12 mouse cellular contexts compared by ENCODE assay signal in genomic region chr9:25527359-25528038, GRCm38 (mm10). TPM values are rescaled to one million over a fixed set of nuclear protein-coding genes. Genes with fewer than 3 reads are reported as not detected.
DNase-seq lines count a peak whose midpoint lies in the region; ATAC-seq and TF ChIP-seq lines count a peak whose summit lies in the region.
"Had no signal": no experiment of that assay in that cellular context is flagged by ENCODE, and none has a peak within 500 bp of the region (broad histone marks: within the 10 kb centered on the region; RNA-seq: fewer than 3 reads in every experiment).

No protein-coding gene starts in this region.

- H3K4me2 ChIP-seq in heart, embryonic 13.5 days = peak overlapping the region; percentile 38
- no peak overlapping the region for H3K4me2 ChIP-seq in stomach, embryonic 14.5 days (replicated peaks; ENCODE audit: low read depth, low read length)
- no peak overlapping the region for H3K4me2 ChIP-seq in stomach, postnatal 0 days (replicated peaks; ENCODE audit: low read depth)
- no peak overlapping the region for H3K4me2 ChIP-seq in forebrain, embryonic 14.5 days (ENCODE audit: low read length)
- H3K4me2 ChIP-seq in stomach, embryonic 16.5 days (ENCODE audit: low read depth, low read length) = no peak overlapping the region

- 44% methylated on average over 7 of the region's 7 CpGs for WGBS in heart, embryonic 13.5 days
- 50% methylated on average over 7 of the region's 7 CpGs for WGBS in stomach, embryonic 14.5 days
- WGBS in stomach, postnatal 0 days = 62% methylated on average over 7 of the region's 7 CpGs
- WGBS in forebrain, embryonic 14.5 days = 59% methylated on average over 7 of the region's 7 CpGs
- WGBS in stomach, embryonic 16.5 days = 50% methylated on average over 7 of the region's 7 CpGs

- ATAC-seq in heart, embryonic 13.5 days (ENCODE audit: extremely low read depth, insufficient number of reproducible peaks, low FRiP score, low TSS enrichment) = peak; percentile 35; the same call in 1 of the 2 replicates
- ATAC-seq in stomach, embryonic 14.5 days (ENCODE audit: insufficient number of reproducible peaks, insufficient read depth, low FRiP score, low read depth) = peak; percentile 24; the same call in 1 of the 2 replicates
- ATAC-seq in stomach, postnatal 0 days (ENCODE audit: low FRiP score, low TSS enrichment) = no peak
- peak; percentile 14; the same call in 1 of the 2 replicates for ATAC-seq in forebrain, embryonic 14.5 days
- ATAC-seq in stomach, embryonic 16.5 days (ENCODE audit: insufficient read depth, low FRiP score) = no peak
- ATAC-seq: intestine, postnatal 0 days had no signal

- intact Hi-C loops in heart, postnatal 14 days (cut with DNase I) = no loop called here

- no peaks in the 10 kb centered on the region for H3K9me3 ChIP-seq in heart, embryonic 13.5 days
- H3K9me3 ChIP-seq in stomach, embryonic 14.5 days (ENCODE audit: control insufficient read depth, low read depth, low read length) = no peaks in the 10 kb centered on the region
- no peaks in the 10 kb centered on the region for H3K9me3 ChIP-seq in stomach, postnatal 0 days (ENCODE audit: control insufficient read depth, low read length)
- no peaks in the 10 kb centered on the region for H3K9me3 ChIP-seq in forebrain, embryonic 14.5 days (replicated peaks; ENCODE audit: control insufficient read depth, low read length)
- H3K9me3 ChIP-seq in stomach, embryonic 16.5 days (replicated peaks; ENCODE audit: control insufficient read depth, low read length) = no peaks in the 10 kb centered on the region

- H3K27me3 ChIP-seq in heart, embryonic 13.5 days (replicated peaks) = no peaks in the 10 kb centered on the region
- no peaks in the 10 kb centered on the region for H3K27me3 ChIP-seq in stomach, embryonic 14.5 days (ENCODE audit: control insufficient read depth, insufficient read depth, low read length)
- H3K27me3 ChIP-seq in stomach, postnatal 0 days (ENCODE audit: control insufficient read depth, insufficient read depth, low read length) = no peaks in the 10 kb centered on the region
- no peaks in the 10 kb centered on the region for H3K27me3 ChIP-seq in forebrain, embryonic 14.5 days (replicated peaks; ENCODE audit: control insufficient read depth, insufficient read depth, low read length)
- no peaks in the 10 kb centered on the region for H3K27me3 ChIP-seq in stomach, embryonic 16.5 days (ENCODE audit: control insufficient read depth, insufficient read depth, low read length)
- H3K27me3 ChIP-seq: megakaryocyte, embryonic 14.5 days had no signal

- H3K4me1 ChIP-seq in heart, embryonic 13.5 days = peaks cover 44% of the 10 kb centered on the region
- H3K4me1 ChIP-seq in stomach, embryonic 14.5 days (ENCODE audit: control insufficient read depth, insufficient read depth, low read length) = peaks cover 9% of the 10 kb centered on the region; the same call in 1 of the 2 replicates
- H3K4me1 ChIP-seq in stomach, postnatal 0 days (replicated peaks; ENCODE audit: control insufficient read depth, insufficient read depth) = no peaks in the 10 kb centered on the region
- H3K4me1 ChIP-seq in forebrain, embryonic 14.5 days (ENCODE audit: control insufficient read depth, insufficient read depth, low read length) = peaks cover 9% of the 10 kb centered on the region
- peaks cover 15% of the 10 kb centered on the region for H3K4me1 ChIP-seq in stomach, embryonic 16.5 days (ENCODE audit: control insufficient read depth, insufficient read depth, low read length)
- H3K4me1 ChIP-seq: megakaryocyte, embryonic 14.5 days had no signal

- no peak for TF ChIP-seq CTCF in stomach, postnatal 0 days (IDR thresholded peaks at IDR 0.05; ENCODE audit: low read depth)

- peak overlapping the region; percentile 95 for H3K27ac ChIP-seq in heart, embryonic 13.5 days (replicated peaks)
- H3K27ac ChIP-seq in stomach, embryonic 14.5 days (ENCODE audit: low read length) = no peak overlapping the region
- no peak overlapping the region for H3K27ac ChIP-seq in stomach, postnatal 0 days (replicated peaks)
- 0 out of 2 replicates have a peak overlapping the region, but pooled peaks have one; percentile 2 for H3K27ac ChIP-seq in forebrain, embryonic 14.5 days (ENCODE audit: low read depth, low read length)
- peak overlapping the region; percentile 37 for H3K27ac ChIP-seq in stomach, embryonic 16.5 days (ENCODE audit: low read length)

- no peak for TF ChIP-seq EP300 in stomach, postnatal 0 days (optimal IDR thresholded peaks at IDR 0.05)

- no peaks in the 10 kb centered on the region for H3K36me3 ChIP-seq in heart, embryonic 13.5 days
- H3K36me3 ChIP-seq in stomach, embryonic 14.5 days (ENCODE audit: control insufficient read depth, insufficient read depth, low read length) = no peaks in the 10 kb centered on the region
- H3K36me3 ChIP-seq in stomach, postnatal 0 days (ENCODE audit: control insufficient read depth, insufficient read depth, low read length) = no peaks in the 10 kb centered on the region
- H3K36me3 ChIP-seq in forebrain, embryonic 14.5 days (ENCODE audit: control insufficient read depth, insufficient read depth, low read length) = no peaks in the 10 kb centered on the region
- no peaks in the 10 kb centered on the region for H3K36me3 ChIP-seq in stomach, embryonic 16.5 days (ENCODE audit: control insufficient read depth, insufficient read depth, low read length)

- H3K4me3 ChIP-seq in heart, embryonic 13.5 days = no peak overlapping the region
- no peak overlapping the region for H3K4me3 ChIP-seq in stomach, embryonic 14.5 days (ENCODE audit: low read depth, low read length)
- H3K4me3 ChIP-seq in stomach, postnatal 0 days (ENCODE audit: low read depth, low read length) = no peak overlapping the region
- no peak overlapping the region for H3K4me3 ChIP-seq in forebrain, embryonic 14.5 days (ENCODE audit: low read depth, low read length)
- no peak overlapping the region for H3K4me3 ChIP-seq in stomach, embryonic 16.5 days (replicated peaks; ENCODE audit: low read length)
- H3K4me3 ChIP-seq: megakaryocyte, embryonic 14.5 days had no signal

- no peak overlapping the region; the same call in 1 of the 2 replicates for H3K9ac ChIP-seq in heart, embryonic 13.5 days
- no peak overlapping the region for H3K9ac ChIP-seq in stomach, embryonic 14.5 days (replicated peaks; ENCODE audit: low read depth, low read length)
- H3K9ac ChIP-seq in stomach, postnatal 0 days (ENCODE audit: low read length) = no peak overlapping the region
- no peak overlapping the region for H3K9ac ChIP-seq in forebrain, embryonic 14.5 days (ENCODE audit: low read length)
- no peak overlapping the region for H3K9ac ChIP-seq in stomach, embryonic 16.5 days (ENCODE audit: low read length)

- no peak for DNase-seq in heart, postnatal 14 days
- no peak for DNase-seq in stomach, postnatal 0 days (ENCODE audit: low spot score)
- no peak for DNase-seq in forebrain, embryonic 14.5 days (ENCODE audit: low spot score)
- DNase-seq in kidney, postnatal 10 days = no peak
- DNase-seq in adrenal gland, postnatal 4 days (ENCODE audit: low spot score in 2 of 2) = no peak
- DNase-seq: kidney, postnatal 4 days; lung, adult 18-20 months had no signal

RNA-seq across cellular contexts. Expression of gene Eepd1, which starts 46.2 kb away (rescaled TPM):
- polyA plus RNA-seq in heart, embryonic 13.5 days (2015; fragmentation: Nextera tagmentation; extraction: Ambion mirVana) = 21.4 and 23.2 TPM in 2 replicates
- total RNA-seq in heart, postnatal 14 days (2021) = 10 to 100 TPM; 23.2 to 24.0 TPM
- polyA plus RNA-seq in stomach, embryonic 14.5 days (2014; fragmentation: Nextera tagmentation; extraction: Ambion mirVana) = 10.1 and 11.5 TPM in 2 replicates
- 16.8 and 17.8 TPM in 2 replicates for polyA plus RNA-seq in stomach, postnatal 0 days (2015; fragmentation: Nextera tagmentation; extraction: Ambion mirVana)
- polyA plus RNA-seq in forebrain, embryonic 14.5 days (2014; fragmentation: Nextera tagmentation; extraction: Ambion mirVana) = 9.7 and 11.6 TPM in 2 replicates
- 14.9 and 16.0 TPM in 2 replicates for polyA plus RNA-seq in stomach, embryonic 16.5 days (2015; fragmentation: Nextera tagmentation; extraction: Ambion mirVana)
- 10 to 100 TPM; 41.6 to 49.1 TPM for total RNA-seq in adrenal gland, postnatal 4 days (2021)

Comparison
In these comparisons a context has a peak if more than half of its experiments do, and no peak if none do; other contexts are left out.
1. ATAC-seq: peak in heart, embryonic 13.5 days (single experiment), stomach, embryonic 14.5 days (single experiment) and forebrain, embryonic 14.5 days (single experiment); none in stomach, postnatal 0 days (single experiment) and stomach, embryonic 16.5 days (single experiment).
2. H3K27ac ChIP-seq: peak in heart, embryonic 13.5 days (single experiment), forebrain, embryonic 14.5 days (single experiment) and stomach, embryonic 16.5 days (single experiment); none in stomach, embryonic 14.5 days (single experiment) and stomach, postnatal 0 days (single experiment).